Mouse (Mus musculus): ENCODE data around the gene Fam20a.
"Not testable (repeated sequence)": the region's sequence is repeated elsewhere in the genome, so short reads cannot be mapped to it uniquely, and the experiment has no call there.

Fam20a gene

GRCm38 (mm10) chr11:109680934-109681333, 41.1 kb downstream of the Fam20a start:
- no peak for DNase-seq (ENCODE audit: low spot score)

- DNase-seq (ENCODE audit: low spot score) = no peak
Measured at GRCm38 (mm10) chr11:109678291-109678690, 43.8 kb downstream of the Fam20a start.

GRCm38 (mm10) chr11:109676621-109677373, 45.3 kb downstream of the Fam20a start:
- DNase-seq (ENCODE audit: low spot score) = no peak

GRCm38 (mm10) chr11:109675771-109676170, 46.3 kb downstream of the Fam20a start:
- no peak for DNase-seq (ENCODE audit: low spot score)

- no peak for DNase-seq (ENCODE audit: low spot score)
Measured at GRCm38 (mm10) chr11:109675208-109675607, 46.9 kb downstream of the Fam20a start.

- DNase-seq (ENCODE audit: low spot score) = no peak
Measured at GRCm38 (mm10) chr11:109674542-109674941, 47.5 kb downstream of the Fam20a start.

GRCm38 (mm10) chr11:109673741-109674140, 48.3 kb downstream of the Fam20a start:
- DNase-seq (ENCODE audit: low spot score) = no peak

- no peak for DNase-seq (ENCODE audit: low spot score)
Measured at GRCm38 (mm10) chr11:109672881-109673739, 49.0 kb downstream of the Fam20a start.

- DNase-seq (ENCODE audit: low spot score) = no peak
Measured at GRCm38 (mm10) chr11:109672396-109672795, 49.7 kb downstream of the Fam20a start.

GRCm38 (mm10) chr11:109672021-109672324, 50.1 kb downstream of the Fam20a start:
- DNase-seq (ENCODE audit: low spot score) = no peak

GRCm38 (mm10) chr11:109671136-109672020, 50.7 kb downstream of the Fam20a start:
- DNase-seq (ENCODE audit: low spot score) = no peak

- no peak for DNase-seq (ENCODE audit: low spot score)
Measured at GRCm38 (mm10) chr11:109670026-109670916, 51.8 kb downstream of the Fam20a start.

GRCm38 (mm10) chr11:109669149-109669708, 52.9 kb downstream of the Fam20a start:
- no peak for DNase-seq (ENCODE audit: low spot score)

GRCm38 (mm10) chr11:109668115-109668725, 53.9 kb downstream of the Fam20a start:
- DNase-seq (ENCODE audit: low spot score) = no peak

GRCm38 (mm10) chr11:109667371-109667770, 54.7 kb downstream of the Fam20a start:
- no peak for DNase-seq (ENCODE audit: low spot score)

GRCm38 (mm10) chr11:109666411-109666810, 55.7 kb downstream of the Fam20a start:
- DNase-seq (ENCODE audit: low spot score) = no peak

GRCm38 (mm10) chr11:109665424-109665823, 56.7 kb downstream of the Fam20a start:
- DNase-seq (ENCODE audit: low spot score) = no peak

GRCm38 (mm10) chr11:109664293-109664692, 57.8 kb downstream of the Fam20a start:
- no peak for DNase-seq (ENCODE audit: low spot score)

GRCm38 (mm10) chr11:109660526-109660925, 61.6 kb downstream of the Fam20a start:
- not testable (repeated sequence) for DNase-seq (ENCODE audit: low spot score)

GRCm38 (mm10) chr11:109656232-109656631, 65.8 kb downstream of the Fam20a start:
- no peak for DNase-seq (ENCODE audit: low spot score)

Measured in spleen, adult 12 weeks (tissue).